Mouse (Mus musculus) midbrain, postnatal 0 days (tissue): Measurements from ENCODE around the gene Rwdd2a. TPM values are rescaled to one million over a fixed set of nuclear protein-coding genes. Genes with fewer than 3 reads are reported as not detected.
A peak's percentile ranks its signal among the peaks of the same experiment; 100 is the strongest.

ENCODE experiments used
- ATAC-seq: fragments of 200-750 bp; cut with Nextera tagmentation; 2 replicates; pipeline ENCODE4 v1.8.0; 2017; ENCODE audit warnings: moderate number of reproducible peaks, mild to moderate bottlenecking, moderate TSS enrichment, moderate library complexity; ENCODE audit not compliant: low FRiP score
- DNase-seq: peaks from one replicate; pipeline ENCODE4 v3.0.0-alpha.2; 2015; ENCODE audit warnings: low spot score
- H3K27ac ChIP-seq: fragments of 300-500 bp; sonication (generic); 2 replicates; pipeline ENCODE4 v1.5.1; 2014; ENCODE audit warnings: low read depth, mild to moderate bottlenecking, low read length, mixed read lengths
- H3K27me3 ChIP-seq: fragments of 300-500 bp; sonication (generic); 2 replicates; pipeline ENCODE4 v1.6.1; 2014; ENCODE audit warnings: low read length, control low read depth, mixed read lengths; ENCODE audit not compliant: insufficient read depth
- H3K36me3 ChIP-seq: fragments of 300-500 bp; sonication (generic); 2 replicates; pipeline ENCODE4 v1.6.1; 2014; ENCODE audit warnings: low read length, control low read depth, mixed read lengths; ENCODE audit not compliant: insufficient read depth
- H3K4me1 ChIP-seq: fragments of 300-500 bp; sonication (generic); 2 replicates; pipeline ENCODE4 v1.6.1; 2014; ENCODE audit warnings: mild to moderate bottlenecking, control low read depth, antibody characterized with exemption, low read length, mixed read lengths; ENCODE audit not compliant: insufficient read depth
- H3K4me2 ChIP-seq: fragments of 300-500 bp; sonication (generic); 2 replicates; pipeline ENCODE4 v1.6.1; 2014; ENCODE audit warnings: low read depth, mild to moderate bottlenecking, low read length, mixed read lengths; ENCODE audit not compliant: poor library complexity, severe bottlenecking
- H3K4me3 ChIP-seq: fragments of 300-500 bp; sonication (generic); 2 replicates; pipeline ENCODE4 v1.5.1; 2014; ENCODE audit warnings: low read depth, mild to moderate bottlenecking, low read length, moderate library complexity
- H3K9ac ChIP-seq: fragments of 300-500 bp; sonication (generic); replicated peaks from 2 replicates; pipeline ENCODE4 v1.6.1; 2014; ENCODE audit warnings: mild to moderate bottlenecking, low read length, moderate library complexity, mixed read lengths; ENCODE audit not compliant: poor library complexity, severe bottlenecking
- H3K9me3 ChIP-seq: fragments of 300-500 bp; sonication (generic); 2 replicates; pipeline ENCODE4 v1.6.1; 2016; ENCODE audit warnings: low read length, control low read depth
- CTCF ChIP-seq: IDR thresholded peaks from 2 replicates; pipeline ENCODE4 v1.5.1; 2016; ENCODE audit warnings: antibody characterized with exemption, mild to moderate bottlenecking
- WGBS: fragments of 180-500 bp; shearing (Covaris S2); extraction: QIAGEN DNeasy Blood & Tissue Kit; methylation state at CpG from one replicate; pipeline ENCODE4 v1.1.7; 2014; 5-methylcytosine and 5-hydroxymethylcytosine counted together
- polyA plus RNA-seq: library from polyadenylated mRNA; unstranded; fragments of >200 nt; fragmentation: Nextera tagmentation; extraction: Ambion mirVana; gene quantifications from 2 replicates; pipeline ENCODE4 v1.2.1, GENCODE M21; 2015
- total RNA-seq: library from RNA; depleted of rRNA; stranded (reverse); fragments of >200 nt; gene quantifications from 2 replicates; pipeline ENCODE4 v1.2.3, GENCODE M21; 2014

Gene Rwdd2a
- total and polyA plus RNA-seq, 2 experiments from 2014 or later = 38.7 to 75.5 TPM

DNA sequence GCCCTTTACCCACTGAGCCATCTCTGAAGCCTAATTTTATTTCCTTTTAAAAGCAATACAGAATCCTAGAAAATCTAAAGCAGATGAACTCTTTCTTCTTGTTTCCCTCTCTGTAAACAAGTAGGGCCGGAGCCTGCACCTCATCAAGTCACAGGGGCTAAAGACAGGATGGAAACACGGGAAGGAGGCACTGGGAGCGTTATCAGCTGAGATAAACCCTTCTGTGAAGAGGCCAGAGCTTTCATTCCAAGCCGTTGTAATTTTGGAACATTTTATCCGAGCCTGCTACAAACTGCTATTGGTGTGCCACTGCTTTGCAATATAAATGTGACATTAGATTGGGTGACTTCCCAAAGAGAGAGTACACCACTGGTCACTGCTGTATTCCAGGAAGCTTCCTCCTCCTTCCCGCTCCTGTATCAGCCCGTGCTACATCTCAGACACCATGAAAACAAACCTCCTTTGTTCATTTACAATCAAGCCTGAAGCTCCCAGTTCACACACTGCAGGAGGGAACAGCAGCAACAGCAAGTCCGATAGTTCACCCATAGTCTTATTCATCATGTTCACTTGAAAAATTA is 28.0 kb downstream of the Rwdd2a start:
- DNase-seq (no peak), ATAC-seq (no peak)
- no peaks in the 10 kb centered on the region for H3K9me3 ChIP-seq
- H3K4me3 ChIP-seq = no peak overlapping the region
- no peaks in the 10 kb centered on the region for H3K27me3 ChIP-seq
- TF ChIP-seq CTCF = no peak
- H3K36me3 ChIP-seq = peaks cover 4% of the 10 kb centered on the region; the same call in 1 of the 2 replicates
- no peak overlapping the region for H3K27ac ChIP-seq
- no peak overlapping the region for H3K4me2 ChIP-seq
- no peaks in the 10 kb centered on the region for H3K4me1 ChIP-seq
- no peak overlapping the region for H3K9ac ChIP-seq
- WGBS = 62% methylated on average over 8 of the region's 8 CpGs

DNA sequence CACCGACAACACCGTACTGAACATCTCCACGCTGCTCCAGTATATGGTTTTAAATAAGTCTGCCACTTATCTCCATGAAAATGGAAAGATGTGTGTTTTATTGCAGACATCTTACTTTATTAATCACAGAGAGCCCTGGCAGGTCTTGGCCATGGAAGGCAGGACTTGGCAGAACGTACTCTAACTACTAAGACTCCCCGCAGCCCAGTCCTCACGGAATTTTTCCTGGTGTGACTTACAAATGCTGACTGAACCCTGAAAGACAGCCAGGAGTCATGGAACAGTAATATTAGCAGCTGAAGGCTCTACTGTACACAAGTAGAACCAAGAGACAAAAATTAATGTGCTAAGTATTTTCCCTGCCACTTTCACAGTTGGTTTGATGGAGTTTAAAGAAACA is 34.0 kb downstream of the Rwdd2a start:
- no peak overlapping the region for H3K27ac ChIP-seq
- ATAC-seq = no peak
- no peaks in the 10 kb centered on the region for H3K9me3 ChIP-seq
- H3K4me1 ChIP-seq = no peaks in the 10 kb centered on the region
- 0 out of 2 replicates have a peak, but pooled peaks cover 2% of the 10 kb centered on the region for H3K36me3 ChIP-seq
- WGBS = 84% methylated on average over 6 of the region's 6 CpGs
- DNase-seq = peak; percentile 31
- H3K4me2 ChIP-seq = no peak overlapping the region
- H3K27me3 ChIP-seq = no peaks in the 10 kb centered on the region
- TF ChIP-seq CTCF = no peak
- no peak overlapping the region for H3K9ac ChIP-seq
- H3K4me3 ChIP-seq = no peak overlapping the region

DNA sequence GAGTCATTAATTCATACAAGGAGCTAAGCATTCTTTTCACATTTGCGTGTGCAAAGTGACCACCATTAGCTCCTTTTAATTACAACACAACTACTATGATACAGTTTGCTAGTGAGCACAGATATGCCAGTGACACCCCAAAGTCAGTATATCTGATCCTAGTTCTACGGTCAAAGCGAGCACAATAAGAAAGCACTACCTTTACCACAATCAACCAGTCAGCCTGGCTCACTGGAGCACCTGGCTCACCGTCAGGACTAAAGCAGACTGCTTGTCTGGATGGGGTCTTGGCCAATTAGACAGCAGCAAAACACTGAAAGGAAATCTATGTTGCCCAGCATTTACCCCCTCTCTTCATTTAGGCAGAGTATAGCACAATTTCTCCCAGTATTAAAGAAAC is 40.3 kb downstream of the Rwdd2a start:
- Histone ChIP-seq H3K9me3 (no peaks in the 10 kb centered on the region), H3K4me3 (no peak overlapping the region), H3K27me3 (no peaks in the 10 kb centered on the region), H3K27ac (no peak overlapping the region), H3K9ac (no peak overlapping the region), H3K4me2 (no peak overlapping the region), H3K4me1 (no peaks in the 10 kb centered on the region), H3K36me3 (0 out of 2 replicates have a peak, but pooled peaks cover 11% of the 10 kb centered on the region)
- 95% methylated on average over 4 of the region's 4 CpGs for WGBS
- ATAC-seq (no peak), DNase-seq (no peak)
- no peak for TF ChIP-seq CTCF

DNA sequence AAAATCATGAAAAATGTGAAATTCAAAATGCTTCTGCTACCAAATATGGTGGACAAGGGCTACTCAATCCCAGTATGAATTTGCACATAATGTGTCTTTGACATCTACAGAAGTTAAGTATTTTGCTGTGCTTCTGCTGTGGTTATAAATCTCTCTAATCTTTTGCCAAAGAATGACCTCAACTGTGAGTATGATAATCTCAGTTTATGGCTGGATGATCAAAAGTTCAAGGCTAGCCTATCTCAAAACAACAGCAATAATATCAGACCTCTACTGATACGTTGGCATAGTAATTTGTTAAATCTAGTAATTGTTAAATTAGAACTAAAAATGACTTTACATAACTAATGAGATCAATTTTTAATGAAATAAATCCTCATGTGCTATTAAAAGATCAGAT is 44.0 kb downstream of the Rwdd2a start:
- H3K36me3 ChIP-seq = 0 out of 2 replicates have a peak, but pooled peaks cover 9% of the 10 kb centered on the region
- DNase-seq (no peak), ATAC-seq (no peak)
- 0 out of 2 replicates have a peak, but pooled peaks cover 2% of the 10 kb centered on the region for H3K4me1 ChIP-seq
- WGBS = 78% methylated on average over 1 of the region's 1 CpGs
- no peak overlapping the region for H3K9ac ChIP-seq
- no peak overlapping the region for H3K4me3 ChIP-seq
- H3K27ac ChIP-seq = no peak overlapping the region
- no peaks in the 10 kb centered on the region for H3K9me3 ChIP-seq
- no peaks in the 10 kb centered on the region for H3K27me3 ChIP-seq
- TF ChIP-seq CTCF = no peak
- H3K4me2 ChIP-seq = no peak overlapping the region

DNA sequence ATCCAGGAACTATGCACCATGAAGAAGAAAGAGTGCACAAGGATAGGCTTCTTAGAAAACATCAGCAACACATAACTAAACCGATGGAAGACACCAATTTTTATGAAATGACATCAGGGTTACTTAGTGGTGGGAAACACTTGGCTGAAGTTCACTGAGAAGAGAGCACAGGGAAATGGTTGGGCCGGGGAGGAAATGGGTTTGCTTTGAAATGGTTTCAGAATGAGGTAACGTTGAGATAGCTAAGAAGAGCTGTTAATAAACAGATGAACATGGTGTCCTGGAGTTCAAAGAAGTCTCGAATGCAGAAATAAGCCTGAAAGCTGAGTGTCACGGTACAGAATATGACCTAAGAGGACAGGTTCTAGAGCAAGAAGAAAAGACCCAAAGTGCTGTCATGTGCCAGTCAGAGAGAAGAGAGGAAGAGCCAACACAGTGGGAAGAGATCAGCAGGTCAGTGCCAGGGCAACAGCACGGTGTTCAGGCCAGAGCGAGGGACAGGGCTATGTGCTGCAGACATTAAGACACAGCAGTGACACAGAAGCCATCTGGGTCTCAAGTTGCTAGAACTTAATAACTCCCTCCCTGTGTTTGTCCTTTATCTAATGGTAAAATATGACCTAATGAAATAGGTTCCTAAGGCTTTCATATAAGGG is 46.2 kb downstream of the Rwdd2a start:
- WGBS = 76% methylated on average over 7 of the region's 7 CpGs
- H3K36me3 ChIP-seq = no peaks in the 10 kb centered on the region
- no peaks in the 10 kb centered on the region for H3K27me3 ChIP-seq
- ATAC-seq = no peak
- 0 out of 2 replicates have a peak, but pooled peaks cover 2% of the 10 kb centered on the region for H3K4me1 ChIP-seq
- H3K4me3 ChIP-seq = no peak overlapping the region
- H3K9ac ChIP-seq = no peak overlapping the region
- no peak overlapping the region for H3K4me2 ChIP-seq
- no peaks in the 10 kb centered on the region for H3K9me3 ChIP-seq
- no peak for TF ChIP-seq CTCF
- no peak overlapping the region for H3K27ac ChIP-seq
- DNase-seq = no peak
